Mouse (Mus musculus): ENCODE data around the gene Rabgap1l. TPM values are rescaled to one million over a fixed set of nuclear protein-coding genes. Genes with fewer than 3 reads are reported as not detected.

Gene Rabgap1l
- polyA plus RNA-seq, 1 experiment from 2014 or later = 18.7 TPM

GRCm38 (mm10) chr1:160729944-160730343 is 63.1 kb downstream of the Rabgap1l start:
- no peak overlapping the region for H3K27ac ChIP-seq
- peaks cover 12% of the 10 kb centered on the region; the same call in 1 of the 2 replicates for H3K36me3 ChIP-seq
- no peak for ATAC-seq (ENCODE audit: low FRiP score, low read depth)
- H3K27me3 ChIP-seq = no peaks in the 10 kb centered on the region
- H3K9me3 ChIP-seq = no peaks in the 10 kb centered on the region
- 84% methylated on average over 4 of the region's 4 CpGs for WGBS
- no peak overlapping the region for H3K9ac ChIP-seq
- no peak overlapping the region for H3K4me3 ChIP-seq
- H3K4me2 ChIP-seq (replicated peaks) = no peak overlapping the region
- no peaks in the 10 kb centered on the region for H3K4me1 ChIP-seq

- 14% methylated on average over 3 of the region's 3 CpGs for WGBS
- Histone ChIP-seq H3K9ac (no peak overlapping the region), H3K27me3 (no peaks in the 10 kb centered on the region), H3K36me3 (peaks cover 14% of the 10 kb centered on the region; the same call in 1 of the 2 replicates), H3K4me3 (no peak overlapping the region), H3K27ac (no peak overlapping the region), H3K9me3 (no peaks in the 10 kb centered on the region), H3K4me1 (no peaks in the 10 kb centered on the region), H3K4me2 (replicated peaks) (no peak overlapping the region)
- no peak for ATAC-seq (ENCODE audit: low FRiP score, low read depth)
These were observed 75.3 kb downstream of the Rabgap1l start for GRCm38 (mm10) chr1:160717742-160718141.

GRCm38 (mm10) chr1:160714685-160715084 is 78.3 kb downstream of the Rabgap1l start:
- H3K9ac ChIP-seq = no peak overlapping the region
- no peaks in the 10 kb centered on the region for H3K9me3 ChIP-seq
- ATAC-seq (ENCODE audit: low FRiP score, low read depth) = no peak
- H3K27me3 ChIP-seq = no peaks in the 10 kb centered on the region
- H3K27ac ChIP-seq = no peak overlapping the region
- no peaks in the 10 kb centered on the region for H3K4me1 ChIP-seq
- no peaks in the 10 kb centered on the region for H3K36me3 ChIP-seq
- no peak overlapping the region for H3K4me2 ChIP-seq (replicated peaks)
- H3K4me3 ChIP-seq = no peak overlapping the region

GRCm38 (mm10) chr1:160713887-160714286 is 79.1 kb downstream of the Rabgap1l start:
- H3K4me2 ChIP-seq (replicated peaks) = no peak overlapping the region
- no peaks in the 10 kb centered on the region for H3K27me3 ChIP-seq
- H3K9me3 ChIP-seq = no peaks in the 10 kb centered on the region
- no peaks in the 10 kb centered on the region for H3K36me3 ChIP-seq
- H3K4me1 ChIP-seq = no peaks in the 10 kb centered on the region
- 83% methylated on average over 4 of the region's 4 CpGs for WGBS
- ATAC-seq (ENCODE audit: low FRiP score, low read depth) = no peak
- H3K9ac ChIP-seq = no peak overlapping the region
- H3K4me3 ChIP-seq = no peak overlapping the region
- no peak overlapping the region for H3K27ac ChIP-seq

GRCm38 (mm10) chr1:160713383-160713782 is 79.6 kb downstream of the Rabgap1l start:
- Histone ChIP-seq H3K27me3 (no peaks in the 10 kb centered on the region), H3K4me3 (no peak overlapping the region), H3K9me3 (no peaks in the 10 kb centered on the region), H3K4me1 (no peaks in the 10 kb centered on the region), H3K27ac (no peak overlapping the region), H3K9ac (no peak overlapping the region), H3K4me2 (replicated peaks) (no peak overlapping the region), H3K36me3 (no peaks in the 10 kb centered on the region)
- 86% methylated on average over 1 of the region's 1 CpGs for WGBS
- no peak for ATAC-seq (ENCODE audit: low FRiP score, low read depth)

GRCm38 (mm10) chr1:160710539-160710938 is 82.5 kb downstream of the Rabgap1l start:
- Histone ChIP-seq H3K27ac (no peak overlapping the region), H3K9me3 (no peaks in the 10 kb centered on the region), H3K4me1 (no peaks in the 10 kb centered on the region), H3K27me3 (no peaks in the 10 kb centered on the region), H3K4me2 (replicated peaks) (no peak overlapping the region), H3K4me3 (no peak overlapping the region), H3K36me3 (no peaks in the 10 kb centered on the region), H3K9ac (no peak overlapping the region)
- no peak for ATAC-seq (ENCODE audit: low FRiP score, low read depth)

- Histone ChIP-seq H3K4me1 (no peaks in the 10 kb centered on the region), H3K4me3 (no peak overlapping the region), H3K4me2 (replicated peaks) (no peak overlapping the region), H3K9ac (no peak overlapping the region), H3K9me3 (no peaks in the 10 kb centered on the region), H3K27me3 (no peaks in the 10 kb centered on the region), H3K36me3 (peaks cover 6% of the 10 kb centered on the region), H3K27ac (no peak overlapping the region)
- 91% methylated on average over 2 of the region's 2 CpGs for WGBS
- no peak for ATAC-seq (ENCODE audit: low FRiP score, low read depth)
These were observed 88.4 kb downstream of the Rabgap1l start for GRCm38 (mm10) chr1:160704596-160704995.

GRCm38 (mm10) chr1:160703813-160704212 is 89.2 kb downstream of the Rabgap1l start:
- Histone ChIP-seq H3K9me3 (no peaks in the 10 kb centered on the region), H3K4me3 (no peak overlapping the region), H3K4me1 (no peaks in the 10 kb centered on the region), H3K27ac (no peak overlapping the region), H3K9ac (no peak overlapping the region), H3K4me2 (replicated peaks) (no peak overlapping the region), H3K36me3 (peaks cover 6% of the 10 kb centered on the region), H3K27me3 (no peaks in the 10 kb centered on the region)
- 98% methylated on average over 6 of the region's 6 CpGs for WGBS
- no peak for ATAC-seq (ENCODE audit: low FRiP score, low read depth)

- Histone ChIP-seq H3K27ac (no peak overlapping the region), H3K4me3 (no peak overlapping the region), H3K27me3 (0 out of 2 replicates have a peak, but pooled peaks cover 2% of the 10 kb centered on the region), H3K9ac (no peak overlapping the region), H3K9me3 (no peaks in the 10 kb centered on the region), H3K36me3 (no peaks in the 10 kb centered on the region), H3K4me1 (peaks cover 5% of the 10 kb centered on the region; the same call in 1 of the 2 replicates), H3K4me2 (replicated peaks) (no peak overlapping the region)
- ATAC-seq (ENCODE audit: low FRiP score, low read depth) = peak; percentile 91
- WGBS = 38% methylated on average over 1 of the region's 1 CpGs
These were observed 99.9 kb downstream of the Rabgap1l start for GRCm38 (mm10) chr1:160693094-160693447.

GRCm38 (mm10) chr1:160692224-160693093 is 100.6 kb downstream of the Rabgap1l start:
- ATAC-seq (ENCODE audit: low FRiP score, low read depth) = no peak
- Histone ChIP-seq H3K9ac (no peak overlapping the region), H3K4me3 (no peak overlapping the region), H3K36me3 (no peaks in the 10 kb centered on the region), H3K4me2 (replicated peaks) (no peak overlapping the region), H3K4me1 (peaks cover 5% of the 10 kb centered on the region; the same call in 1 of the 2 replicates), H3K27me3 (0 out of 2 replicates have a peak, but pooled peaks cover 2% of the 10 kb centered on the region), H3K27ac (no peak overlapping the region), H3K9me3 (no peaks in the 10 kb centered on the region)
- 86% methylated on average over 6 of the region's 6 CpGs for WGBS

GRCm38 (mm10) chr1:160691196-160691590 is 101.8 kb downstream of the Rabgap1l start:
- 72% methylated on average over 1 of the region's 1 CpGs for WGBS
- 0 out of 2 replicates have a peak, but pooled peaks cover 2% of the 10 kb centered on the region for H3K27me3 ChIP-seq
- H3K4me2 ChIP-seq (replicated peaks) = no peak overlapping the region
- no peak overlapping the region for H3K9ac ChIP-seq
- H3K36me3 ChIP-seq = 0 out of 2 replicates have a peak, but pooled peaks cover under 1% of the 10 kb centered on the region
- H3K4me3 ChIP-seq = no peak overlapping the region
- no peak for ATAC-seq (ENCODE audit: low FRiP score, low read depth)
- H3K27ac ChIP-seq = no peak overlapping the region
- no peaks in the 10 kb centered on the region; the same call in 1 of the 2 replicates for H3K9me3 ChIP-seq
- peaks cover 5% of the 10 kb centered on the region; the same call in 1 of the 2 replicates for H3K4me1 ChIP-seq

GRCm38 (mm10) chr1:160690516-160691195 is 102.4 kb downstream of the Rabgap1l start:
- Histone ChIP-seq H3K9ac (no peak overlapping the region), H3K4me2 (replicated peaks) (no peak overlapping the region), H3K4me3 (no peak overlapping the region), H3K27me3 (no peaks in the 10 kb centered on the region), H3K36me3 (0 out of 2 replicates have a peak, but pooled peaks cover 4% of the 10 kb centered on the region), H3K4me1 (peaks cover 5% of the 10 kb centered on the region; the same call in 1 of the 2 replicates), H3K9me3 (no peaks in the 10 kb centered on the region; the same call in 1 of the 2 replicates), H3K27ac (no peak overlapping the region)
- no peak for ATAC-seq (ENCODE audit: low FRiP score, low read depth)
- 91% methylated on average over 7 of the region's 7 CpGs for WGBS
